Mouse (Mus musculus): ENCODE data around the gene Tnfsf13. TPM values are rescaled to one million over a fixed set of nuclear protein-coding genes. Genes with fewer than 3 reads are reported as not detected.

Gene Tnfsf13
- polyA plus RNA-seq, 2 experiments, result 0.77 to 4.4 TPM

DNA sequence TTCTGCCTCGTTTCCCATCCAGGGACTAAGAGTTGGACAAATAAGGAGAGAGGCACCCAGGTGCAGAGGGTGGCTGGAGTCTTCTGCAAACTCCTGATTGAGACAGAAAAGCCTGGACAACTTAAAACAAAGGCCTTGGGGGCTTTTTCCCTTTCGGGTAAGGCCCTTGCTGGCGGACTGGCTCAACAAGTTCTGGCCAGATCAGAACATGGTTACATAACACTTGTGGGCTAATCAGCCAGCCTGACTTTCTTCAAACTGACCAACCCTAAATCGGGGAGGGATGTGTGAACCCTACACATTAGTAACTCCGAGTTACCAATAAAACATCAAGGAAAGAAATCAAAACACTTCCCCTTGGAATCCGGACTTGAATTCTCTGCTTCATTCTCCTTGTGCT is 35.3 kb upstream of the Tnfsf13 start:
- no peak for TF ChIP-seq POLR2A (IDR thresholded peaks at IDR 0.05; ENCODE audit: borderline replicate concordance, extremely low read depth, insufficient read depth, insufficient read length)
- Histone ChIP-seq H3K36me3 (ENCODE audit: control insufficient read depth, insufficient read depth, low read length) (no peaks in the 10 kb centered on the region), H3K27ac (replicated peaks; ENCODE audit: low read depth, low read length) (no peak overlapping the region), H3K9me3 (ENCODE audit: control insufficient read depth, low read length) (no peaks in the 10 kb centered on the region), H3K4me1 (ENCODE audit: control insufficient read depth, insufficient read depth, low read length) (0 out of 2 replicates have a peak, but pooled peaks cover 4% of the 10 kb centered on the region), H3K4me2 (replicated peaks; ENCODE audit: low read depth, low read length, severe bottlenecking) (no peak overlapping the region), H3K4me3 (replicated peaks; ENCODE audit: low read length) (no peak overlapping the region), H3K9ac (ENCODE audit: low read depth, low read length, severe bottlenecking) (no peak overlapping the region), H3K27me3 (ENCODE audit: control insufficient read depth, insufficient read depth, low read length) (no peaks in the 10 kb centered on the region)
- DNase-seq (ENCODE audit: low spot score) (no peak), ATAC-seq (ENCODE audit: low FRiP score, low read depth) (no peak)
- WGBS, result 58% methylated on average over 6 of the region's 6 CpGs

- Histone ChIP-seq H3K9me3 (ENCODE audit: control insufficient read depth, low read length) (no peaks in the 10 kb centered on the region), H3K27me3 (ENCODE audit: control insufficient read depth, insufficient read depth, low read length) (no peaks in the 10 kb centered on the region), H3K4me2 (replicated peaks; ENCODE audit: low read depth, low read length, severe bottlenecking) (no peak overlapping the region), H3K36me3 (ENCODE audit: control insufficient read depth, insufficient read depth, low read length) (no peaks in the 10 kb centered on the region), H3K27ac (replicated peaks; ENCODE audit: low read depth, low read length) (no peak overlapping the region), H3K4me1 (ENCODE audit: control insufficient read depth, insufficient read depth, low read length) (0 out of 2 replicates have a peak, but pooled peaks cover 5% of the 10 kb centered on the region), H3K4me3 (replicated peaks; ENCODE audit: low read length) (no peak overlapping the region), H3K9ac (ENCODE audit: low read depth, low read length, severe bottlenecking) (no peak overlapping the region)
- DNase-seq (ENCODE audit: low spot score) (no peak), ATAC-seq (ENCODE audit: low FRiP score, low read depth) (no peak)
- WGBS, result 69% methylated on average over 6 of the region's 6 CpGs
- no peak for TF ChIP-seq POLR2A (IDR thresholded peaks at IDR 0.05; ENCODE audit: borderline replicate concordance, extremely low read depth, insufficient read depth, insufficient read length)
Measured at GRCm38 (mm10) chr11:69719423-69719822, 33.8 kb upstream of the Tnfsf13 start.

- H3K4me3 ChIP-seq (replicated peaks; ENCODE audit: low read length), result no peak overlapping the region
Measured at GRCm38 (mm10) chr11:69718661-69719060, 33.1 kb upstream of the Tnfsf13 start.

GRCm38 (mm10) chr11:69716953-69717352 is 31.4 kb upstream of the Tnfsf13 start:
- H3K36me3 ChIP-seq (ENCODE audit: control insufficient read depth, insufficient read depth, low read length), result no peaks in the 10 kb centered on the region
- no peak for DNase-seq (ENCODE audit: low spot score)
- 55% methylated on average over 4 of the region's 4 CpGs for WGBS
- ATAC-seq (ENCODE audit: low FRiP score, low read depth), result no peak
- no peak overlapping the region for H3K27ac ChIP-seq (replicated peaks; ENCODE audit: low read depth, low read length)
- H3K4me2 ChIP-seq (replicated peaks; ENCODE audit: low read depth, low read length, severe bottlenecking), result no peak overlapping the region
- 0 out of 2 replicates have a peak, but pooled peaks cover 5% of the 10 kb centered on the region for H3K4me1 ChIP-seq (ENCODE audit: control insufficient read depth, insufficient read depth, low read length)
- no peaks in the 10 kb centered on the region for H3K9me3 ChIP-seq (ENCODE audit: control insufficient read depth, low read length)
- no peaks in the 10 kb centered on the region for H3K27me3 ChIP-seq (ENCODE audit: control insufficient read depth, insufficient read depth, low read length)
- no peak overlapping the region for H3K4me3 ChIP-seq (replicated peaks; ENCODE audit: low read length)
- no peak overlapping the region for H3K9ac ChIP-seq (ENCODE audit: low read depth, low read length, severe bottlenecking)
- TF ChIP-seq POLR2A (IDR thresholded peaks at IDR 0.05; ENCODE audit: borderline replicate concordance, extremely low read depth, insufficient read depth, insufficient read length), result no peak

More at GRCm38 (mm10) chr11:69718661-69719060, 33.1 kb upstream of the Tnfsf13 start:
- no peaks in the 10 kb centered on the region for H3K27me3 ChIP-seq (ENCODE audit: control insufficient read depth, insufficient read depth, low read length)
- WGBS, result 28% methylated on average over 15 of the region's 15 CpGs
- H3K36me3 ChIP-seq (ENCODE audit: control insufficient read depth, insufficient read depth, low read length), result no peaks in the 10 kb centered on the region
- TF ChIP-seq POLR2A (IDR thresholded peaks at IDR 0.05; ENCODE audit: borderline replicate concordance, extremely low read depth, insufficient read depth, insufficient read length), result no peak
- no peaks in the 10 kb centered on the region for H3K9me3 ChIP-seq (ENCODE audit: control insufficient read depth, low read length)
- DNase-seq (ENCODE audit: low spot score), result no peak
- no peak overlapping the region for H3K27ac ChIP-seq (replicated peaks; ENCODE audit: low read depth, low read length)
- ATAC-seq (ENCODE audit: low FRiP score, low read depth), result no peak
- 0 out of 2 replicates have a peak, but pooled peaks cover 5% of the 10 kb centered on the region for H3K4me1 ChIP-seq (ENCODE audit: control insufficient read depth, insufficient read depth, low read length)
- H3K9ac ChIP-seq (ENCODE audit: low read depth, low read length, severe bottlenecking), result no peak overlapping the region
- H3K4me2 ChIP-seq (replicated peaks; ENCODE audit: low read depth, low read length, severe bottlenecking), result no peak overlapping the region

GRCm38 (mm10) chr11:69715929-69716328 is 30.3 kb upstream of the Tnfsf13 start:
- Histone ChIP-seq H3K27me3 (ENCODE audit: control insufficient read depth, insufficient read depth, low read length) (no peaks in the 10 kb centered on the region), H3K4me2 (replicated peaks; ENCODE audit: low read depth, low read length, severe bottlenecking) (no peak overlapping the region), H3K27ac (replicated peaks; ENCODE audit: low read depth, low read length) (no peak overlapping the region; the same call in 1 of the 2 replicates), H3K4me1 (ENCODE audit: control insufficient read depth, insufficient read depth, low read length) (0 out of 2 replicates have a peak, but pooled peaks cover 5% of the 10 kb centered on the region), H3K9me3 (ENCODE audit: control insufficient read depth, low read length) (no peaks in the 10 kb centered on the region), H3K36me3 (ENCODE audit: control insufficient read depth, insufficient read depth, low read length) (no peaks in the 10 kb centered on the region), H3K9ac (ENCODE audit: low read depth, low read length, severe bottlenecking) (0 out of 2 replicates have a peak overlapping the region, but pooled peaks have one; percentile 16), H3K4me3 (replicated peaks; ENCODE audit: low read length) (no peak overlapping the region)
- WGBS, result 8% methylated on average over 5 of the region's 5 CpGs
- peak; percentile 45 for DNase-seq (ENCODE audit: low spot score)
- TF ChIP-seq POLR2A (IDR thresholded peaks at IDR 0.05; ENCODE audit: borderline replicate concordance, extremely low read depth, insufficient read depth, insufficient read length), result no peak
- 0 out of 2 replicates have a peak, but pooled peaks have one; percentile 30 for ATAC-seq (ENCODE audit: low FRiP score, low read depth)

Data from limb, embryonic 14.5 days (tissue).